Mouse (Mus musculus): ENCODE data around the gene Vgll4. TPM values are rescaled to one million over a fixed set of nuclear protein-coding genes. Genes with fewer than 3 reads are reported as not detected.

The Vgll4 gene
- polyA plus RNA-seq, 1 experiment from 2014 or later = 51.6 TPM

- no peak for ATAC-seq (replicated peaks; ENCODE audit: insufficient number of reproducible peaks, low FRiP score, low TSS enrichment)
- H3K4me1 ChIP-seq (ENCODE audit: control insufficient read depth, insufficient read depth, low read length) = no peaks in the 10 kb centered on the region
- H3K9me3 ChIP-seq (replicated peaks; ENCODE audit: control insufficient read depth, low read length) = no peaks in the 10 kb centered on the region
- WGBS (ENCODE audit: insufficient replicate concordance) = 83% methylated on average over 6 of the region's 6 CpGs
- no peak overlapping the region for H3K4me3 ChIP-seq (ENCODE audit: low read depth, low read length)
- H3K36me3 ChIP-seq (ENCODE audit: control insufficient read depth, insufficient read depth, low read length) = no peaks in the 10 kb centered on the region
- no peak overlapping the region for H3K27ac ChIP-seq (ENCODE audit: low read depth, low read length)
- no peak overlapping the region for H3K4me2 ChIP-seq
- no peak overlapping the region for H3K9ac ChIP-seq (ENCODE audit: low read depth, low read length)
- no peaks in the 10 kb centered on the region for H3K27me3 ChIP-seq (ENCODE audit: control insufficient read depth, insufficient read depth, low read length)
Observed at GRCm38 (mm10) chr6:114959012-114959398, 10.8 kb downstream of the Vgll4 start.

GRCm38 (mm10) chr6:114958249-114959011, 11.4 kb downstream of the Vgll4 start:
- Histone ChIP-seq H3K36me3 (ENCODE audit: control insufficient read depth, insufficient read depth, low read length) (no peaks in the 10 kb centered on the region), H3K4me2 (no peak overlapping the region), H3K9me3 (replicated peaks; ENCODE audit: control insufficient read depth, low read length) (no peaks in the 10 kb centered on the region), H3K4me1 (ENCODE audit: control insufficient read depth, insufficient read depth, low read length) (no peaks in the 10 kb centered on the region), H3K27me3 (ENCODE audit: control insufficient read depth, insufficient read depth, low read length) (no peaks in the 10 kb centered on the region), H3K27ac (ENCODE audit: low read depth, low read length) (no peak overlapping the region), H3K9ac (ENCODE audit: low read depth, low read length) (no peak overlapping the region), H3K4me3 (ENCODE audit: low read depth, low read length) (no peak overlapping the region)
- no peak for ATAC-seq (replicated peaks; ENCODE audit: insufficient number of reproducible peaks, low FRiP score, low TSS enrichment)
- WGBS (ENCODE audit: insufficient replicate concordance) = 75% methylated on average over 10 of the region's 10 CpGs

DNA sequence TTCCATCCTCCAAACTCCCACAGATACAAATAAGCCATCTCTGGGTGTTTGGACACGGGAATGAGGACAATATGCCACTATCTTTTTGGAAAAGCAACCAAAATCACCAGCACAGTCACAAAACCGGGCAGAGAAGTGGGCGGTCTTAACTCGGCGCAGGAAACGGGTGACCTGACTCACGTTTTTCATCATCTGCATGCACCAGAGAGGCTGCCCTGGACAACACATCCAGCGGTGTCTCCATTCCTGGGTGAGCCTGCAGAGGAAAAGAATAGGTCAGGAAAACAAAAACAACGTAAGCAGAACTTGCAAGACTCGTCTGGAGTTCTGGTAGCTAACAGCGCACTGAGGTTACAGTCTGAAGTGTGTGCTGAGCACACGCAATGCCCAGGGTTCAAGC, 12.0 kb downstream of the Vgll4 start:
- Histone ChIP-seq H3K9ac (ENCODE audit: low read depth, low read length) (no peak overlapping the region), H3K27ac (ENCODE audit: low read depth, low read length) (no peak overlapping the region), H3K4me3 (ENCODE audit: low read depth, low read length) (no peak overlapping the region), H3K4me2 (no peak overlapping the region), H3K36me3 (ENCODE audit: control insufficient read depth, insufficient read depth, low read length) (no peaks in the 10 kb centered on the region), H3K4me1 (ENCODE audit: control insufficient read depth, insufficient read depth, low read length) (no peaks in the 10 kb centered on the region), H3K27me3 (ENCODE audit: control insufficient read depth, insufficient read depth, low read length) (no peaks in the 10 kb centered on the region), H3K9me3 (replicated peaks; ENCODE audit: control insufficient read depth, low read length) (no peaks in the 10 kb centered on the region)
- 69% methylated on average over 12 of the region's 12 CpGs for WGBS (ENCODE audit: insufficient replicate concordance)
- no peak for ATAC-seq (replicated peaks; ENCODE audit: insufficient number of reproducible peaks, low FRiP score, low TSS enrichment)

DNA sequence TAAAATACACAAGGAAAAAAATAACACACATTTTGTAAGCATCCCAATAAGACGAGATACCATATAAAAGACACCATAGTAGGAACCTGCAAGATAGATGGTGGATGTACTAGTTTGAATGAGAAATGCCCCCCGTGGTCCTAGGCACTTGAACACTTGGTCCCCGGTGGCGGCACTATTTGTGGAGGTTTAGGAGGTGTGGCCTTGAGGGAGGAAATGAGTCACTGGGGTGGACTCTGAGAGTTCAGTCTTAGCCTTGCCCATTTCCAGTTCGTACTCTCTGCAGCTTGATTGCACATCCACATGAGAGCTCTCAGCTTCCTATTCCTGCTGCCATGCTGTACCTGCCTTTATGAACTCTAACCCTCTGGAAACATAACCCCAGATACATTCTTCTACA, 15.3 kb downstream of the Vgll4 start:
- no peak for ATAC-seq (replicated peaks; ENCODE audit: insufficient number of reproducible peaks, low FRiP score, low TSS enrichment)
- WGBS (ENCODE audit: insufficient replicate concordance) = 74% methylated on average over 5 of the region's 5 CpGs
- Histone ChIP-seq H3K36me3 (ENCODE audit: control insufficient read depth, insufficient read depth, low read length) (no peaks in the 10 kb centered on the region), H3K27ac (ENCODE audit: low read depth, low read length) (no peak overlapping the region), H3K9me3 (replicated peaks; ENCODE audit: control insufficient read depth, low read length) (no peaks in the 10 kb centered on the region), H3K4me1 (ENCODE audit: control insufficient read depth, insufficient read depth, low read length) (no peaks in the 10 kb centered on the region), H3K4me2 (no peak overlapping the region), H3K27me3 (ENCODE audit: control insufficient read depth, insufficient read depth, low read length) (no peaks in the 10 kb centered on the region), H3K9ac (ENCODE audit: low read depth, low read length) (no peak overlapping the region), H3K4me3 (ENCODE audit: low read depth, low read length) (no peak overlapping the region)

GRCm38 (mm10) chr6:114953601-114954000, 16.2 kb downstream of the Vgll4 start:
- no peak overlapping the region for H3K4me3 ChIP-seq (ENCODE audit: low read depth, low read length)
- ATAC-seq (replicated peaks; ENCODE audit: insufficient number of reproducible peaks, low FRiP score, low TSS enrichment) = no peak
- no peaks in the 10 kb centered on the region for H3K36me3 ChIP-seq (ENCODE audit: control insufficient read depth, insufficient read depth, low read length)
- no peaks in the 10 kb centered on the region for H3K27me3 ChIP-seq (ENCODE audit: control insufficient read depth, insufficient read depth, low read length)
- WGBS (ENCODE audit: insufficient replicate concordance) = 92% methylated on average over 5 of the region's 5 CpGs
- H3K9me3 ChIP-seq (replicated peaks; ENCODE audit: control insufficient read depth, low read length) = no peaks in the 10 kb centered on the region
- H3K9ac ChIP-seq (ENCODE audit: low read depth, low read length) = no peak overlapping the region
- H3K27ac ChIP-seq (ENCODE audit: low read depth, low read length) = no peak overlapping the region
- H3K4me2 ChIP-seq = no peak overlapping the region
- no peaks in the 10 kb centered on the region for H3K4me1 ChIP-seq (ENCODE audit: control insufficient read depth, insufficient read depth, low read length)

- Histone ChIP-seq H3K4me2 (no peak overlapping the region), H3K9me3 (replicated peaks; ENCODE audit: control insufficient read depth, low read length) (no peaks in the 10 kb centered on the region), H3K27me3 (ENCODE audit: control insufficient read depth, insufficient read depth, low read length) (no peaks in the 10 kb centered on the region), H3K4me3 (ENCODE audit: low read depth, low read length) (no peak overlapping the region), H3K4me1 (ENCODE audit: control insufficient read depth, insufficient read depth, low read length) (no peaks in the 10 kb centered on the region), H3K36me3 (ENCODE audit: control insufficient read depth, insufficient read depth, low read length) (no peaks in the 10 kb centered on the region), H3K9ac (ENCODE audit: low read depth, low read length) (no peak overlapping the region), H3K27ac (ENCODE audit: low read depth, low read length) (no peak overlapping the region)
- no peak for ATAC-seq (replicated peaks; ENCODE audit: insufficient number of reproducible peaks, low FRiP score, low TSS enrichment)
- WGBS (ENCODE audit: insufficient replicate concordance) = 76% methylated on average over 5 of the region's 5 CpGs
Observed at GRCm38 (mm10) chr6:114952356-114952755, 17.4 kb downstream of the Vgll4 start.

DNA sequence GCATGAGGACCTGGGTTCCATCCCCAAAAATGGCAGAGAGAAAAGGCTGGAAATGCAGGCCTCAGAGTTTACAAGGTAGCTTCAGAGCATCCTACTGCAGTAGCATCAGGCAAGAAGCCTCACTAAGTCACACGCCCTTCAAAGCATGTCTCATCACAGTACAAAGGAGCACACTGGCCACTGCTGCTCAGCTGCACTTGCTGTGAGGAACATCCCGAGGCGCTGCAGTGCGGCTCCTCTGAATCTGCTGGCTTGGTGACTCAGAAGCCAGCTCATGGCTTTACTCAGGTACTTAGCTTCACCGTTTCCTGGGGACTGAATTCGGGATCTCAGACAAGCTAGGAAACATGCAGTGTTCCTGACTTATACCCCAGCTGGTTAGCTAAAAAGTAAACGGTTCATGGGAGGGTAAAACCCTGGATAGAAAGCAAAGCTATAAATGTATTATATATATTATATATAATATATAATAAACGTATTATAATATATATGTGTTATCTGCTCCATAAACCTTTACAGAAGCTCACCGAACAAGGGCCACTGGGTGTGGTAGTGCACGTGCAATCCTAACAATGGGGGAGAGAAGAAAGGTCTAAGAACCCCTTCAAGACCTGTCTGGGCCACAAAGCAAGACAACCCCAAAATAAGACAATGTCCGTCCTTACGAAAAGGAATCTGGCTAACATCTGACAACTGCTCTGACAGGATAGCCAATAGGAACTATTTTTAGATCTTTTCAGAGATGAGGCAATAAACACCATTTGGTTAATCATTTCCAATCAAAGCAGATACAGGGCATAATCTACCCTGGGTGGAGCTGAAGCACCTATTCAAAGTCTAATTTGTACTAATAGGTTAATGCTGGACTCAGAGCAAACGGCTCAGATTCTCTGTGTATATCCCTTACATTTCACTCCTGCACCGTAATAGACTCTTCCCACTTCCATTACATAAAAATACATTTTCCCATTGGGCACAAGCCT, 25.0 kb downstream of the Vgll4 start:
- Histone ChIP-seq H3K4me1 (ENCODE audit: control insufficient read depth, insufficient read depth, low read length) (no peaks in the 10 kb centered on the region), H3K36me3 (ENCODE audit: control insufficient read depth, insufficient read depth, low read length) (no peaks in the 10 kb centered on the region), H3K27ac (ENCODE audit: low read depth, low read length) (no peak overlapping the region), H3K4me2 (no peak overlapping the region), H3K9me3 (replicated peaks; ENCODE audit: control insufficient read depth, low read length) (no peaks in the 10 kb centered on the region), H3K9ac (ENCODE audit: low read depth, low read length) (no peak overlapping the region), H3K27me3 (ENCODE audit: control insufficient read depth, insufficient read depth, low read length) (no peaks in the 10 kb centered on the region), H3K4me3 (ENCODE audit: low read depth, low read length) (no peak overlapping the region)
- 76% methylated on average over 14 of the region's 14 CpGs for WGBS (ENCODE audit: insufficient replicate concordance)
- ATAC-seq (replicated peaks; ENCODE audit: insufficient number of reproducible peaks, low FRiP score, low TSS enrichment) = no peak

DNA sequence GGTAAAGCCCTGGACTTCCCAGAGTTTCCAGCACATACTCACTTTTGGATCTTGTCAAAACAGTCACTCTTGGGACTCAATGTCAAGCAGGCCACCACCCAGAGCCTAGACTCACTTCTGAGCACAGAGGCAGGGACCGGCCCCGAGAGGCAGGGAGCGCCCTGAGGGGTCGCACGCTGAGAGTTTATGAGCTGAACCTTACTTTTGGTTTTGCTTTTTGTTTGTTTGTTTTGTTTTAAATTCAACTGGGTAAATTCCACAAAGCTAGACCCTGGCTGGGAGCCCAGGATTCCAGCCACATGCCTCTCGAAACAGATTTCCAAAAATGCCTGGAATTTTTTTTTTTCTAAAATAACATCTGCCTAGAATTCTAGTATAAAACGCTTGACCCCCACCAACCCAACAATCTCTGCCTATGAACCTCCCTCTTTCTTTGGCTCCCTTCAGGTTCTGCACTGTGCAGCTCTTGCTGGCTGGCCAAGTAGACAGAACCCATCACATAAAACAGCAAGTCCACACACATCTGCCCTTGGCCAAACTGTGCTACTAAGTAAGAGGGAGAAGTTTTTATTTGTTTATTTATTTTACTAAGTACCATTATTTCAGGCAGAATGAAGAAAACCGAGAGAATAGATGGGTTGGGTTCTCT, 28.5 kb downstream of the Vgll4 start:
- Histone ChIP-seq H3K27me3 (ENCODE audit: control insufficient read depth, insufficient read depth, low read length) (no peaks in the 10 kb centered on the region), H3K9ac (ENCODE audit: low read depth, low read length) (no peak overlapping the region), H3K4me1 (ENCODE audit: control insufficient read depth, insufficient read depth, low read length) (no peaks in the 10 kb centered on the region), H3K36me3 (ENCODE audit: control insufficient read depth, insufficient read depth, low read length) (no peaks in the 10 kb centered on the region), H3K4me3 (ENCODE audit: low read depth, low read length) (no peak overlapping the region), H3K27ac (ENCODE audit: low read depth, low read length) (no peak overlapping the region), H3K4me2 (no peak overlapping the region), H3K9me3 (replicated peaks; ENCODE audit: control insufficient read depth, low read length) (no peaks in the 10 kb centered on the region)
- no peak for ATAC-seq (replicated peaks; ENCODE audit: insufficient number of reproducible peaks, low FRiP score, low TSS enrichment)
- WGBS (ENCODE audit: insufficient replicate concordance) = 73% methylated on average over 8 of the region's 8 CpGs

Data from heart, embryonic 11.5 days (tissue).